Mouse (Mus musculus) gastrocnemius, postnatal 10 days (tissue): ENCODE measurements around the gene Caly. TPM values are rescaled to one million over a fixed set of nuclear protein-coding genes. Genes with fewer than 3 reads are reported as not detected.

ENCODE experiments used
- DNase-seq: peaks from one replicate; pipeline ENCODE4 v3.0.0; 2021; ENCODE audit warnings: mixed read lengths
- long read RNA-seq, 2 experiments: library from polyadenylated mRNA; stranded (forward); transcript quantifications; one replicate each; pipeline ENCODE4 v2.0.0; 2021
- total RNA-seq, 2 experiments: library from RNA; stranded (reverse); gene quantifications; 2 replicates each; pipeline ENCODE4 v1.2.3; 2021

Gene Caly
- total RNA-seq, result under 1 TPM in 1 of 2 experiments, not detected in 1; 0.36 TPM
- long read RNA-seq, experiment 1, result 0 reads
- long read RNA-seq, experiment 2, result 0 reads

GRCm38 (mm10) chr7:140082242-140082678 is at the start of gene Caly:
Caly (minus strand) TSS chr7:140082548.
- peak; percentile 25 for DNase-seq

- no peak for DNase-seq
Observed at GRCm38 (mm10) chr7:140127911-140128310, 45.6 kb upstream of the Caly start.

- no peak for DNase-seq
Observed at GRCm38 (mm10) chr7:140126934-140127333, 44.6 kb upstream of the Caly start.

GRCm38 (mm10) chr7:140126022-140126350 is 43.6 kb upstream of the Caly start:
- no peak for DNase-seq

- peak; percentile 93 for DNase-seq
Observed at GRCm38 (mm10) chr7:140125278-140126021, 43.1 kb upstream of the Caly start.

- DNase-seq, result no peak
Observed at GRCm38 (mm10) chr7:140124382-140124781, 42.0 kb upstream of the Caly start.

GRCm38 (mm10) chr7:140122765-140123164 is 40.4 kb upstream of the Caly start:
- no peak for DNase-seq

GRCm38 (mm10) chr7:140121338-140121910 is 39.1 kb upstream of the Caly start:
- no peak for DNase-seq

- no peak for DNase-seq
Observed at GRCm38 (mm10) chr7:140120484-140120883, 38.1 kb upstream of the Caly start.

- peak; percentile 85 for DNase-seq
Observed at GRCm38 (mm10) chr7:140116329-140117054, 34.1 kb upstream of the Caly start, which contains the start of gene Echs1. Echs1 (minus strand) TSS chr7:140116476.

- DNase-seq, result peak; percentile 38
Observed at GRCm38 (mm10) chr7:140115583-140116328, 33.4 kb upstream of the Caly start, which contains the start of gene Paox. Paox (plus strand) TSS chr7:140115799.

GRCm38 (mm10) chr7:140111943-140112342 is 29.6 kb upstream of the Caly start:
- no peak for DNase-seq

GRCm38 (mm10) chr7:140104009-140104408 is 21.7 kb upstream of the Caly start:
- no peak for DNase-seq

GRCm38 (mm10) chr7:140101993-140102860 is 19.9 kb upstream of the Caly start, which contains the start of gene Fuom:
Fuom (minus strand) TSS chr7:140102441.
- peak; percentile 86 for DNase-seq

- no peak for DNase-seq
Observed at GRCm38 (mm10) chr7:140101498-140101897, 19.1 kb upstream of the Caly start.

GRCm38 (mm10) chr7:140098466-140098865 is 16.1 kb upstream of the Caly start:
- DNase-seq, result no peak

GRCm38 (mm10) chr7:140096055-140096454 is 13.7 kb upstream of the Caly start:
- DNase-seq, result no peak

- no peak for DNase-seq
Observed at GRCm38 (mm10) chr7:140095556-140095955, 13.2 kb upstream of the Caly start.

- DNase-seq, result no peak
Observed at GRCm38 (mm10) chr7:140094954-140095353, 12.6 kb upstream of the Caly start.

GRCm38 (mm10) chr7:140092924-140093528 is 10.7 kb upstream of the Caly start, which contains the start of gene Prap1:
Prap1 (plus strand) TSS chr7:140093395.
- DNase-seq, result no peak

GRCm38 (mm10) chr7:140090601-140091000 is 8.3 kb upstream of the Caly start:
- no peak for DNase-seq
